Mouse (Mus musculus): Measurements from ENCODE around the gene Tigar.

GRCm38 (mm10) chr6:127130377-127130776, 21.0 kb upstream of the Tigar start:
- TF ChIP-seq CTCF (IDR thresholded peaks at IDR 0.05; ENCODE audit: insufficient read depth, low read length), result no peak
- TF ChIP-seq POLR2A (IDR thresholded peaks at IDR 0.05; ENCODE audit: borderline replicate concordance, extremely low read depth, low read depth, low read length), result no peak

All from lung, adult 2 months (tissue).